Mouse (Mus musculus) ES-Bruce4 (cell line): Measurements from ENCODE around the gene Hdac4. TPM values are rescaled to one million over a fixed set of nuclear protein-coding genes. Genes with fewer than 3 reads are reported as not detected.

ENCODE experiments used
- H3K27ac ChIP-seq: 2 replicates; pipeline ENCODE4 v1.5.1; 2012; ENCODE audit warnings: low read length, inconsistent platforms; ENCODE audit not compliant: insufficient read depth
- H3K27me3 ChIP-seq: 2 replicates; pipeline ENCODE4 v1.6.1; 2012; ENCODE audit warnings: mild to moderate bottlenecking, low read length, inconsistent platforms; ENCODE audit not compliant: control insufficient read depth, poor library complexity, insufficient read depth, severe bottlenecking
- H3K36me3 ChIP-seq: 2 replicates; pipeline ENCODE4 v1.6.1; 2012; ENCODE audit warnings: inconsistent platforms, mild to moderate bottlenecking, low read length, moderate library complexity; ENCODE audit not compliant: control insufficient read depth, poor library complexity, insufficient read depth, severe bottlenecking
- H3K4me1 ChIP-seq: one replicate; pipeline ENCODE4 v1.8.1; 2011; ENCODE audit warnings: low read length; ENCODE audit not compliant: control insufficient read depth, insufficient read depth
- H3K4me3 ChIP-seq: 2 replicates; pipeline ENCODE4 v1.5.1; 2011; ENCODE audit warnings: low read depth, mild to moderate bottlenecking, low read length
- H3K9ac ChIP-seq: 2 replicates; pipeline ENCODE4 v1.6.1; 2012; ENCODE audit warnings: low read depth, mild to moderate bottlenecking, inconsistent platforms; ENCODE audit not compliant: poor library complexity, severe bottlenecking
- H3K9me3 ChIP-seq: replicated peaks from 2 replicates; pipeline ENCODE4 v1.6.1; 2012; ENCODE audit warnings: mild to moderate bottlenecking, low read length, inconsistent platforms; ENCODE audit not compliant: control insufficient read depth, poor library complexity, insufficient read depth, severe bottlenecking
- CTCF ChIP-seq: IDR thresholded peaks from one replicate; pipeline ENCODE4 v1.8.1; 2011; ENCODE audit warnings: low read depth, low read length
- EP300 ChIP-seq: IDR thresholded peaks from 2 replicates; pipeline ENCODE4 v1.6.1; 2011; ENCODE audit warnings: low read depth, low read length; ENCODE audit not compliant: insufficient read depth
- POLR2A ChIP-seq: IDR thresholded peaks from one replicate; pipeline ENCODE4 v1.8.1; 2011; ENCODE audit warnings: low read length; ENCODE audit not compliant: insufficient read depth
- polyA plus RNA-seq: library from polyadenylated mRNA; stranded (reverse); fragments of >200 nt; gene quantifications from 2 replicates; pipeline ENCODE4 v1.2.4, GENCODE M21; 2011; ENCODE audit warnings: low read depth; ENCODE audit not compliant: missing spikeins, insufficient read depth, insufficient read length

Hdac4 gene
- polyA plus RNA-seq, 1 experiment = 27.5 TPM

- Histone ChIP-seq H3K9me3 (no peaks in the 10 kb centered on the region), H3K27me3 (no peaks in the 10 kb centered on the region), H3K27ac (no peak overlapping the region), H3K9ac (no peak overlapping the region), H3K4me1 (peaks cover 4% of the 10 kb centered on the region), H3K4me3 (no peak overlapping the region), H3K36me3 (no peaks in the 10 kb centered on the region)
- TF ChIP-seq CTCF = no peak
- no peak for TF ChIP-seq EP300
- TF ChIP-seq POLR2A = no peak
These were observed 35.7 kb downstream of the Hdac4 start for GRCm38 (mm10) chr1:92159804-92160203.

DNA sequence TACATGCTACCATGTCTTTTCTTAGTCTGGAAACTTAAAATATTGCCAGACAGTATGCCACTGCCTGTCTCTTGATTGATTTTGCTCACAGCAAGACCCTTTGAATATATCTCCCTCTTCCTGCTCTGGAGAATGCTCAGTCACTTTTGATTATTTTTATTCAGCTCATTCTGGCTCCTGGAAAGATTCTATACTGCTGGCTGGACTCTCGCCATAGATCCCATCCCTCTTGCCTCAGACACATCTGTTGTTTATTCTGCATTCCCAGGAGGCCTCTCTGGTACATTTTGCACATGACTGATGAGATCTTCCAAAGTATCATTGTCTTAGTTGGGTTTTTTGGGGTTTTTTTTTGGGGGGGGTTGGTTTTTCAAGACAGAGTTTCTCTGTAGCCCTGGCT, 45.3 kb downstream of the Hdac4 start:
- Histone ChIP-seq H3K36me3 (peaks cover 7% of the 10 kb centered on the region; the same call in 1 of the 2 replicates), H3K27ac (no peak overlapping the region), H3K9ac (no peak overlapping the region), H3K4me3 (no peak overlapping the region), H3K27me3 (no peaks in the 10 kb centered on the region), H3K4me1 (no peaks in the 10 kb centered on the region), H3K9me3 (no peaks in the 10 kb centered on the region)
- no peak for TF ChIP-seq CTCF
- no peak for TF ChIP-seq EP300
- no peak for TF ChIP-seq POLR2A

GRCm38 (mm10) chr1:92148527-92148926, 47.0 kb downstream of the Hdac4 start:
- Histone ChIP-seq H3K9me3 (no peaks in the 10 kb centered on the region), H3K36me3 (peaks cover 7% of the 10 kb centered on the region; the same call in 1 of the 2 replicates), H3K27ac (no peak overlapping the region), H3K9ac (no peak overlapping the region), H3K4me3 (no peak overlapping the region), H3K4me1 (no peaks in the 10 kb centered on the region), H3K27me3 (no peaks in the 10 kb centered on the region)
- TF ChIP-seq POLR2A (no peak), EP300 (no peak), CTCF (no peak)

DNA sequence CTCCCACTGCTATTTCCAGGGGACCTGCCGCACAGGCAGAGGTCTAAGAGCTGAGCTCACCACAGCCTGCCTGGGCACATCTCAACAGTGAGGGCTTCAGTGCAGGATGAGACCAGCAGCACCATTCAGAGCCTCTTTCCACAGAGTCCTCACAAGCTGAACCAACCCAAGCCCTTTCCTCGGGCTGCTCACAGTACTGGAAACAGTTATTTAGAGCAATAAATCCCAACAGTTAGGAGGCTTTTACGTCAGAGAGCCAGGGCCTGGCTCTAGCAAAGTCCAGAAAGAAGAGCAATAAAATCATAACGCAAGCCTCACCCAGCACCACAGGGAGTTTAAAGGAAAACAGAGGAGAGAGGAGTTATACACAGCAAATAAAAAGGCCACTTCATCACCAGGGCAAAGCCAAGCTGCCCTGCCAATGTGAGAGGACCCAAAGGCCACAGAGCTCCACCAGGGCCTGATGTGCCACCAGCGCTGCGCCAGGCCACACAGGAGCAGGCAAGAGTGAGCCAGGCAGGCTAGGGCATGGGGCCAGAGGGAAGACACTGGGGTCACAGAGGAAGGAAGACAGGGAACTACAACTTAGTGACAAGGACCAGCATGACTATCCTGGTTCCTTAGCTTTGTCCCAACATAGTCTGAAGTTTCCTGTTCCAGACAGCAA, 50.5 kb downstream of the Hdac4 start:
- H3K4me3 ChIP-seq = no peak overlapping the region
- H3K27me3 ChIP-seq = no peaks in the 10 kb centered on the region
- H3K4me1 ChIP-seq = no peaks in the 10 kb centered on the region
- H3K27ac ChIP-seq = no peak overlapping the region
- H3K36me3 ChIP-seq = peaks cover 7% of the 10 kb centered on the region; the same call in 1 of the 2 replicates
- no peak for TF ChIP-seq POLR2A
- no peak for TF ChIP-seq CTCF
- TF ChIP-seq EP300 = no peak
- H3K9me3 ChIP-seq = no peaks in the 10 kb centered on the region
- H3K9ac ChIP-seq = no peak overlapping the region

DNA sequence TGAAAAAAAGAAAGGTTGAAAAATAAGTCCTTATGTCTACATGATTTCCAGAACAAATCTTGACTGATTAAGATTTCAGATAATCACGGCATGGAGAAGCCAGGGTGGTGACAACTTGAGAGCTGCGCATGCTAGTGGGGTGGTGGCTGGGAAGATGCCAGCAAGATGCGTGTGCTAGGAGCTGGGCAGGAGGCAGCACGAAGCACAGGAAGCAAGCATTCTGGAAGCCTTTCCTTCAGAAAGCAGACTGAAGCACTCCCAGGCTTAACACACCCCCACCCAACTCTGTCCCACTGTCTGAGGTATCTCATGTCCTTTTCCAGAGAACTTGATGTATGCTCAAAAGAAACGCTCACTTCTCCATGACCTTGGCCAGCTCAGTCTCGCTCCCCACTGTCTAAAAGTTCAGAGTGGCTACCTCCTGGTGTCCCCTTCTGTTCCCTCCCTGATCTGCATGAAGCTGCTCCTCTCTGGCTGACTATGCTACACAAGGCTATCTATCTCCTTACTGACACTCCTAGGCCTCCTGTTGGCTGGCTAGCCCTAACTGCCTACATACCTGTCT, 52.1 kb downstream of the Hdac4 start:
- Histone ChIP-seq H3K9me3 (no peaks in the 10 kb centered on the region), H3K9ac (no peak overlapping the region), H3K4me3 (no peak overlapping the region), H3K27ac (no peak overlapping the region), H3K4me1 (no peaks in the 10 kb centered on the region), H3K36me3 (peaks cover 7% of the 10 kb centered on the region; the same call in 1 of the 2 replicates), H3K27me3 (no peaks in the 10 kb centered on the region)
- no peak for TF ChIP-seq CTCF
- no peak for TF ChIP-seq POLR2A
- no peak for TF ChIP-seq EP300

DNA sequence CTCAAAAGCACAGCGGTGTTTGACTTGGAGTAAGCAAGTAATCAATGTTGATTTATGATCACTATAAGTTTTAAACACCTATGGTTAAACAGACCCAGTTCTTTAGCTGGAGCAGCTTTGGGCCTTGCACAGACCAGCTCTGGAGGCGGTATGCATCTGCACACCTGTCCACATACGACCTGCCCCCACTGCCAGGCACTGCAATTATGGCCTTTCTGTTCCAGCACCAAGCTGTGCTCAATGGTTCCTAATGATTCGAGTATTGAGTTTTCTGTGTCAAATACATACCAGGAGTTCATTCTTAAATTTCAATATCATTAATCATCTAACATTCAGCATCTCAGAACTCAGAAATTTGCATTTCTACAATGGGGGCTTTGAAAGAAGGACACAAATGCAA, 52.7 kb downstream of the Hdac4 start:
- no peaks in the 10 kb centered on the region for H3K4me1 ChIP-seq
- no peaks in the 10 kb centered on the region for H3K9me3 ChIP-seq
- H3K9ac ChIP-seq = no peak overlapping the region
- H3K36me3 ChIP-seq = peaks cover 7% of the 10 kb centered on the region; the same call in 1 of the 2 replicates
- TF ChIP-seq EP300 = no peak
- TF ChIP-seq POLR2A = no peak
- H3K27me3 ChIP-seq = no peaks in the 10 kb centered on the region
- no peak overlapping the region for H3K4me3 ChIP-seq
- H3K27ac ChIP-seq = no peak overlapping the region
